Mouse (Mus musculus): Measurements from ENCODE around the gene Sar1b.
"Not testable (repeated sequence)": the region's sequence is repeated elsewhere in the genome, so short reads cannot be mapped to it uniquely, and the experiment has no call there.

Gene Sar1b

DNA sequence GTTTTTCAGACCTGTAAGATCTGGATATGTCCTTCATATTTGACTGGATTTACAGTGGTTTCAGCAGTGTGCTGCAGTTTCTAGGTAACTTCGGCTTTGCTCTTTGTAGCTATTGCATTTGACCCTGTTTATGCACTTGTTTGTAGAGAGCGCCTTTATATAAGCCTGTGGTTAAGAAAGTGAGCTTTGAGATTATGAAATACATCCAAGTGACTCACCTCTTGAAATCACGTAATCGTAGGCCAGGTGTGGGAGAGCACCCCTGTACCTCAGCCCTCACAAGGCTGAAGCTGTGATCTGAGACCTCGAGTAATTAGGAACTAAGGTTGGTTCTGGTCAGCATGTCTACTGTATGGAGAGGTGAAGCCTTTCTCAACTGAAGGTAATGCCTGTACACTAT lies 14.0 kb downstream of the Sar1b start:
- DNase-seq (ENCODE audit: low read depth, low spot score) = no peak

DNA sequence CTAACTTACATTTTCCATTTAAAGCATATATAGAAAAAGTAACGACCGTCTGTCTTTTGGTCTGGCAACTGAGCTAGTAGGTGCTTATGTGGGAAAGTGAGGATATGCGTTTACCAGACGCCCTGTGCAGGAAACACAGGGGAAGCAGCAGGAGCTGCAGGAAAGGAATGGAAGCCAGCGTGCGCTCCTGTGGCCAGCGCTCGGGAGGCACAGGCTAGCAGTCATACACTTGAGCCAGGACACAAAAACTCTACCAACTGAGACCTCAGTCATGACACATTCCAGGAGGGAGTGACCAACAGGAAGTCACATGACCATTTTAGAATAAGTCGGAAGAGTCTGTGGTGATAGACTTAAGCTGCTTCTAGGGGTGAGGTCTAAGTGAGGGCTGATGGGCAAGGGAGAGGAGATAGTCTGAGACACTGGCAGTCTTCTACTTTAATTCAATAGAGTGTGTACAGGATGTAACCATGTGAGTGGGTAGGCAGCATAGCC lies 17.3 kb downstream of the Sar1b start:
- no peak for DNase-seq (ENCODE audit: low read depth, low spot score)

DNA sequence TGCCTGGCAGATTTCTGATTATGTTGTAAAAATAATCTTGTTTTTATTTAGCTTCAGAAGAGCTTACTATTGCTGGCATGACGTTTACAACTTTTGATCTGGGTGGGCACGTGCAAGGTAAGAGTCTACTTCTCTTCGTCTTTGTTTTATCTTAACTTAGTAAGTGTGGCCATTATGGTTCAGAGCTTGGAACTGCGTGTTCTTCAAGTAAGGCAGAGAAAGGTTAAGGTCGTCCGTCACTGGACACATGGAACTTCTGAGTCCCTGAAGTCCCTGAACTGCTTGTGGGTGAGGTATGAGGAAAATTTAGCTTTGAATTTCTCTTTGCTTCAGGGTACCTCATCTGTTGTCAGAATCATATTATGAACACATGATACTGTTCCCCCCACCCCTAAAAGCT lies 19.2 kb downstream of the Sar1b start:
- no peak for DNase-seq (ENCODE audit: low read depth, low spot score)

DNA sequence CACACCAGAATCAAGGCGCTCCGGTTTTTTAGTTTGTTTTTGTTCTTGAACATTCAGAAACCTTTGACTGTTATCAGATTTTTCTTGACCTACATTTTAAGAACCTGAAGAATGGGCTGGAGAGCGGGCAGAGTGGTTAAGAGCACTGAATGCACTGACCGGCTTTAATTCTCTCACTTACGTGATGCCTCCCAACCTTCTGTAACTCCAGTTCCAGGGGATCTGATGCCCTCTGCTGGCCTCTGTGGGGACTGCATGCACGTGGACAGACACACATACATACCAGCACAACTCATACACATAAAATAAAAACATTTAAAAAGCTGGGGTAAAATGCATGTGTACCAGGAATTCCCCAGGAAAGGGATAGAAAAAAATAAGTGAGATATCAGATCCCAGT lies 22.4 kb downstream of the Sar1b start:
- no peak for DNase-seq (ENCODE audit: low read depth, low spot score)

DNA sequence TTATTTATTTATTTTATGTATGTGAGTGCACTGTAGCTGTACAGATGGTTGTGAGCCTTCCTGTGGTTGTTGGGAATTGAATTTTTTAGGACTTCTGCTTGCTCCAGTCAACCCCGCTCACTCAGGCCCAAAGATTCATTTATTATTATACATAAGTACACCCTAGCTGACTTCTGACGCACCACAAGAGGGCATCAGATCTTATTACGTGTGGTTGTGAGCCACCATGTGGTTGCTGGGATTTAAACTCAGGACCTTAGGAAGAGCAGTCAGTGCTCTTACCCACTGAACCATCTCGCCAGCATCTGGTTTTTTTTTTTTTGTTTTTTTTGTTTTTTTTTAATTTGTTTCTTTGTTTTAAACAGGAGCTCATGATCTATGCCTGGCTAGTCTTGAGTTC lies 26.2 kb downstream of the Sar1b start:
- DNase-seq (ENCODE audit: low read depth, low spot score) = not testable (repeated sequence)

DNA sequence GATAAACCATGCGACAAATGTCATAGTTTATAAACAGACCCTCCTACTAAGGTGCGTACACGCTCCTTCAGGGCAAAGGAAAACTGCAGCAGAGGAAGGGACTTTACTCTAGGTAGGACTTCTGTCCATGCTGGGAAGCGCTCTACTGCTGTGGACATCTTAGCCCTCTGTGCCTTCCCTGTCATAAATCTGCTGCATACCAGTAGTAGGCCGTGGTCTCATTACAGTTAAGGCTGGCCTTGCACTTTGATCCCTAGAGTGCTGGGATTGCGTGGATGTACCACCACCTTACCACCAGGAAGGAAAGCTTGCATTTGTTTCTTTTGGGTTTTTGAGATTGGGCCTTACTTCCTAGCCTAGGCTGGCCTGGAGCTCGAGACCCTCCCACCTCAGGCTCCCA lies 27.2 kb downstream of the Sar1b start:
- DNase-seq (ENCODE audit: low read depth, low spot score) = no peak

DNA sequence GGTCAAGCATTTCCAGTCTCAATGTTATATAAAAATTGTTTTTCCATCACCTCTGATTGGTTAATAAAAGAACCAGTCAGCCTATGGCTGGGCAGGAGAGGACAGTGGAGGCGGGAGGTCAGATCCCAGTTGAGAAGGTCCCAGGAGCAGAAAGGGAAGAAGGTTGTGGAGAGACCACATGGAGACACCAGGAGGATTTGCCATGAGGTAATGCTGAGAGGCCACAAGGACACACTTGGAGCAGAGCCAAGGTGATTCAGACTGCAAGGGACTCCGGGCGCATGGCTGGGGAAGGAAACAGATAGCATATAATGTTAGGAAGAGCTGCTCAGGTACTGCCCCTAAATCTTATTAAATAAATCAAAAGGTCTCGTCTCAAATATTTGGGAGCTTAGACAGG lies 32.8 kb downstream of the Sar1b start:
- DNase-seq (ENCODE audit: low read depth, low spot score) = no peak

DNA sequence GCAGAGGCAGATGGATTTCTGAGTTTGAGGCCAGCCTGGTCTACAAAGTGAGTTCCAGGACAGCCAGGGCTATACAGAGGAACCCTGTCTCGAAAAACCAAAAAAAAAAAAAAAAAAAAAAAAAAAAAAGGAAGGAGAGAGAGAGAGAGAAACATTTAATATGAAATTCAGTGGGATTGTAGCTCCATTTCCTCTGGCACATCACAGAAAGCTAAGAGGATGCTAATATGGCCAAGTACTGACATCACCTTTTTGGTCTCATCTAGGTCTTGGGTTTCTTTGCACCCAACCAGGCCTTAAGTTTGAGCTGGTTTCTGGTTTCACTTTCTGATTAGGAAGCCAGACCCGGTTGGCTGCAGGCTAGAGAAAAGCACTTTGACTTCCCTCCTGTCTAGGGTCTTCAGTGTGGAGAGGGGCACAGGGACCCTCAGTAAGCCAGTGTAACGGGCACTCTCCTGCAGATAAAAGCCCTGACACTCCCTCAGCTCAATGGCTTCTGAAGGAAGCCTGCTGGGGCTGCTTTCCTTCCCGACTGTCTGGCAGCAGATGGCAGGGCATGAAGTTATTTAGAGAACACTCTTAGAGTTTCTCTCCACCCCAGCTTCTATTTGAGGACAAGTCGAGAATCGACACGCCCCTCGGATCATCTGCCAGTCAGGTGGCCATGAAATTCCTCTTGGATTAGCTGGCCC lies 37.3 kb downstream of the Sar1b start:
- DNase-seq (ENCODE audit: low read depth, low spot score) = no peak

DNA sequence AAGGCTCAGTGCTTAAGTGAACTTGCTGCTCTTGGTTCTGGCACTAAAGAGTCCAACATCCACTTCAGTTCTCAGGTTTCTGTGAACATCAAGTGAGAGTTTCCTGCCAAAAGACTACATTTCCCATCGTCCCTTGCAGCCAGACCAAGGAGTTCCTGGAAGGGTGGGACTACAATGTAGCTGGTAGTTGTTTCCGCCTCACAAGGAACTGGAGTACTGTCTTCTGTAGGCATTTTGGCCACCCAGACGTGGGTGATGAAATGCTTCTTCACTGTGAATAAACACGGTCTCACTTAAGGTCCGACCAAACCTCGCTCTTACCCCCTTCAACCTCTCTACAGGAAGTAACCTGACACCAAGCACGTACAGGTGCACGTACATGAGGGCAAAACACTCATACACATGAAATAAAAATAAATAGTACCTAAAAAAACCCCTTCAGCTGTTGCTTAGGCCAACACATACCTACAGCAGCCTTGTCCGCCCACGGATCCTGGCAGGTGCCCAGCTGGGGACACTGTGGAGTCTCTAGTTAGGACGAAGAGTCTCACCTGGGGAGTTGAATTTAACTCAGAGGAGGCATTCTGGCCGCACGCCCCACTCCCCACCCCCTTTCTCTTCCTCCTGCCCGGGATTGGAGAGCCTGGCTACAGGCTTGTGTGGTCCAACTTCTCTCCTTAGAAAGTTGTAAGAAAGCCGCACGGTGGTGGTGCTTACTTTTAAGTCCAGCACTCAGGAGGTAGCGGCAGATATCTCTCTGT lies 41.9 kb downstream of the Sar1b start:
- DNase-seq (ENCODE audit: low read depth, low spot score) = peak; percentile 67

DNA sequence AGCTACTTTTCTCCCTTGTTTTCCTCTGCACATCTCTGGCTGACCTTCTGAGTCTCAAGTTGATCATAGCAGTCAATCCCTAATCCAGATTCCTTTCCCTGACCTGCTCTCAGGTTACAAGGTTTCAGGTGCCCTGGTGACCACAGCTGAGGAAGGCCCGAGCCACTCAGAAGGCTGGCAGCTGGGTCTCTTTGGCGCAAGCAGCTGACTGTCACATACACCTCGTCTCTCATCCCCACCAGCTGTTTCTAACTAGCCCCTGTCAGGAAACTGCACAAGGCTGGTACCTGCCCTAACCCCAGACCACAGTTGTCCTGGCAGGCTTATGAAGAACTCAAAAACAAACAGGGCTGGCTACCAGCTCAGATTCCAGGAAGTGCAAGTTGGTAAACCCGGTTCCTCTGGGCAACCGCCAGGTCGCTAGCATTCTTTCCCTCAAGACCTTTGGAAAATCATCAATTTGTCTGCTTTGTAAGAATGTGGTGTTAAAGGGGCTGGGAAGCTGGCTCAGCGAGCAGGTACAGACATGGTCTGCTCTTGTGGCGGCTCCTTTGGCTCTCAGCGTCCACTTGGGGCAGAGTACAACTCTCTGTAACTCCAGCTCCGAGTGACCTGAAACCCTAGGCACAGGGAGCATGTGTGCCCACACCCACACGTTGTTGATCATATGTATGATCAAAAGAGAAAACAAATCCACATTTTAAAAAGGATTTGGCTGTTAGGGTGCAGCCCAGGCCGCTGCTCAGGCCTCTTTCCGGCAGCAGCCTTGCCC lies 43.8 kb downstream of the Sar1b start:
- DNase-seq (ENCODE audit: low read depth, low spot score) = no peak

DNA sequence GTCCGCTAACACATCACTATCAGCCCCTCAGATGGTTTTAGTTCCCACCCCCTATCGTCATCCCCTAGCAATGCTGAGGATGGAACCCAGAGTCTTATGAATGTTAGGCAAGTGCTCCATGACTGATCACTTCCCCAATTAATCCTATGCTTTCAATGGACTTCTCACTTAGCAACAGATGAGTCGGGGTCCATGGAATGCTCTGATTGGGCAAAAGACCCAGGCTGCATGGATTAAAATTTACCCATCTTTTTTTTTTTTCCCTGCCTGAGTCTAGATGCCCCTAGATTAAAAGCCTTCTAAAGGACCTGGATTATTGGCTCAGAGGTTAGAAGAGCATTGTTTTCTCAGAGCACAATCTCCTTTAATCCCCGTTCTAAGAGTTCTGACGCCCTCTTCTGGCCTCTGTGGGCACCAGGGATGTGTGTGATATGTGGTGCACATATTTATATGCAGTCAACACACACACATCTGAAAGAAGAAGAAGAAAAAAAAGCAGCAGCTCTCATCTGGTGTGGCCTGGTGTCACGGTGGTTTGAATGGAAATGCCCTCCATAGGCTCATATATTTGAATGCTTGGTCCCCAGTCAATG lies 46.2 kb downstream of the Sar1b start:
- no peak for DNase-seq (ENCODE audit: low read depth, low spot score)

DNA sequence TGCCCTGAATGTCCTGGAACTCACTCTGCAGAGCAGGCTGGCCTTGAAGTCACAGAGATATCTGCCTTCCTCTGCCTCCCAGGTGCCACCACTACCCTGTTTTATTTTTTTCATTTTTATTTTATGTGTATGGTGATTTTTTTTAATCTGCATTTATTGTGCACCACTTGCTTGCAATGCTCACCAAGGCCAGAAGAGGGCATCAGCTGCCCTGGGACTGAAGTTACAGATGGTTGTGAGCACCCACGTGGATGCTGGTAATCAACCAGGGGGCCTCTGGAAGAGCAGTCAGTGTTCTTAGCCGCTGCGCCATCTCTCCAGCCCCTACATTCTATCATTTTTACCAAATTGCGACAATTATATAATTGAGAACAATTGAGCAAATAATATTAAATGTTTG lies 47.7 kb downstream of the Sar1b start:
- no peak for DNase-seq (ENCODE audit: low read depth, low spot score)

DNA sequence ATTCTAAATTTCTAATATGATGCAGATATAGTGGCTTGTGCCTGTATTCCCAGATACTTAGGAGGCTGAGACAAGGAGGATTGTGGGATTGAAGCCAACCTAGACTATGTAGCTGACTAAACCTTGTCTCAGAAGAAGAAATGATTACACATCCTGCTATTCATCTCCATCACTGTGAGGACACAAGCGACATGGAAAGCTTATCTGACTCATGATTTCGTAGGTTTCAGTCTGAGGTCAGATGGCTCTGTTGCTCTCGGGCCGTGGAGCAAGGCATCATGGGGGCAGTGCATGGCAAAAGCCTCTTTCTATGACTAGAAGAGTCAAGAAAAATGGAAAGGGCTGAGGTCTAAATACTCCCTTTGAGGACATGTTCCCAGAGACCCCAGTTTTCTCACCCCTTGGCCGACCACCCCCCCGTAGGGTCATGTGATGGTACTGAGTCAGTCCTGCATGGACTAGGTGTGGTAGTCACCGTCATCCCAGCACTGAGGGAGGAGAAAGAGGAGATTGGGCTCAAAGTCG lies 48.6 kb downstream of the Sar1b start:
- DNase-seq (ENCODE audit: low read depth, low spot score) = no peak

DNA sequence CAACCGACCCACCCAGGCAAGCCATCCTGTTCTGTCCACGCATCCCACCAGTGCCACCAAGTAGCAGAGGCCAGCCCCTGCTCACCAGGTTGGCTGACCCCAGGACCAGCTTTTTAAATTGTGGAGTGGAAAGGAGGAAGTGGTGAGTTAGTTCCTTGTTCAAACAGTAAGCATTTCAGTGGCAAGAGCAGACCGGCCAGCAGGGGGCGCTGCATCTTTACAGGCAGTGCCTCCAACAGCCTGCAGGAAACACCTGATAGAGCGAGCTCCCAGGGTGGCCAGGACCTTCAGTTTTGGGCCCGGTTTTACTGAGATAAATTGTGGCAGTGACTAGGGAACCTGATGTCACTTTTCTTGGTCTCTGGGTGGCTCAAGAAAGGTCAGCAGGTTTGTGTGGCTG lies 54.3 kb downstream of the Sar1b start:
- no peak for DNase-seq (ENCODE audit: low read depth, low spot score)

DNA sequence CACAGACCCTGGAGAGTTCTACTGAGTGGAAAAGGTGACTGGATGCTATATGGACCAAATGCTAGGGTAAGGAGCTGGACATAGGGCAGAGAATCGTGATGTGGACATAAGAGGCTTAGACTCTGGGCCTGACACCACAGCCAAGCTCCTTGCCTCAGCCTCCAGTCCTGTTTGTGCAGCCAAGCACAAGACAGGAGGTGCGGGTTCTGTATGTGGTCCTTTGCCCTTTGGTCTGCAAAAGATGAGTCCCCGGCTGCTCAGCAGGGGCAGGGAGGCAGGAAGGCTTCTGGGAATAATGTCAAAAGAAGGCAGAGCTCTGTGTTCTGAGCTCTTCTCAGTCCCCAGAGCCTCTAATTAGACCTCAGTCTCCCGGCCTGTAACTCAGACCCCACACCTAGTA lies 55.4 kb downstream of the Sar1b start:
- DNase-seq (ENCODE audit: low read depth, low spot score) = no peak

DNA sequence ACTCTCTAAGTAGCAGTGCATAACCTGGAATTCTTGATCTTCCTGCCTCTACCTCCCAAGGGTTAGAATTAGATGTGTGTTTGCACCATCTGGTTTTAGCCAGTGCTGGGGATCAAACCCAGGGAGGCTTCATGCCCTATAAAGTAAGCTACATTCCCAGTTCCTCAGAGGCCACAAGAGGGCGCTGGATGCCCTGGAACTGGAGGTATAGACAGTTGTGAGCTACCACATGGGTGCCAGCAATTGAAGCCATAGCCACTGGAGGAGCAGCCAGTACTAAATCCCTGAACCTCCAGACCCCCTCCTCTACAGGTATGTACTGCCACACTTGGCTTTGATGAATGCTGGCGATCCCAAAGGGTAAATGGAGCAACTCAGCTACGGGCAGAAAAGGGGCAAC lies 56.5 kb downstream of the Sar1b start:
- DNase-seq (ENCODE audit: low read depth, low spot score) = no peak

DNA sequence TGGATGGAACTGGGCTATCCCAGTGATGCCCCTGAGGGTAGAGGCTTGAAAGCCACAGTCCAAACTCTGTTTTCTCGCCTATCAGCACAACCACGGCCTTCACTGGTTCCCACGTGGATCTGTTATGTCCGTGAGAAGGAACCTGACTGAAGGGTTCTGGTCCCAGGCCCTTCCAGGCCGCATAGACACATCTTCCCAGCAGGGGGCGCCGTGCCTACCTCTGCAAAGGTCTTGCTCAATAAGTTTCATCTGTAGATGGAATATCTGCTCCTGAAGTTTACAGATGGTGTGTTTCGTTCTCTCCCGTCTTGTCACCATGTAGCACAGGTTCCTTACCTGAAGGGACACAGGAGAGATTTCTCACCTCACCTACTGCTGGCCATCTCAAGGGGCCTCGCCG lies 57.4 kb downstream of the Sar1b start:
- DNase-seq (ENCODE audit: low read depth, low spot score) = no peak

DNA sequence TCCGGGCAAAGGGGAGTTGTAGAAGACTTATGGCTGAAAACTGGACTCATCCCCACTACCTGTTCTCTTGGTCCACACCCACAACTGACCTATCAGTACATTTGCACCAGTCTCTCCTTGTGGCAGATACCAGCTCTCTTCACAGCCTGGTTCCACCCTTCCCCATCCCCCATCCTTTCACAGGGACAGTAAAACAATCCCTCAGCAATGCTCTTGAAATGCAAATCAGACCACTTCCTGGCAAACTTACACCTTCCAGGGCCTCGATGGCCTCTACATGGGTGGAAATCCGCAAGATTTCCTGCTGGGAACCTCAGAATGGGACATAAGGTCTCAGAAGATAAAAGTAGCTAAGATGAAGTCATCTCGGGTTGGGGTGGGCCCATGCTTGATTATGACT lies 59.2 kb downstream of the Sar1b start:
- no peak for DNase-seq (ENCODE audit: low read depth, low spot score)

DNA sequence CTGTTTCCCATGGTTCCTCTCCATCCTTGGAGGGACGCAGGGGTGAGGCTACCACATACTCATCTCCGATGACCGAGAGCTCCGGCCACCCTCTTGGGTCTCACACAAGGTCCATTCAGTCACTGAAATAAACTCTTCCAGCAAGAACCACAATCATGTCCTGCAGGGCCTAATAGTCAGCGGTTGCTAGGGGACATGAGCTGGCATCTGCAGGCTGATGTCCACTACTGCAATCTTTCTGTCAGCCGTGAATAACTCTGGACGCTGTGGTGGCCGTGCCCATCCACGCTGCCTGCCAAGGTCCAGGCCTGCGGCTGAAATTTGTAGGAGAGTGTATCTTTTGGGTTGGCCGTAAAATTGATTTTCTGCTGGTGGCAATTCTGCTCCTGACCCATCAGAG lies 59.8 kb downstream of the Sar1b start:
- no peak for DNase-seq (ENCODE audit: low read depth, low spot score)

DNA sequence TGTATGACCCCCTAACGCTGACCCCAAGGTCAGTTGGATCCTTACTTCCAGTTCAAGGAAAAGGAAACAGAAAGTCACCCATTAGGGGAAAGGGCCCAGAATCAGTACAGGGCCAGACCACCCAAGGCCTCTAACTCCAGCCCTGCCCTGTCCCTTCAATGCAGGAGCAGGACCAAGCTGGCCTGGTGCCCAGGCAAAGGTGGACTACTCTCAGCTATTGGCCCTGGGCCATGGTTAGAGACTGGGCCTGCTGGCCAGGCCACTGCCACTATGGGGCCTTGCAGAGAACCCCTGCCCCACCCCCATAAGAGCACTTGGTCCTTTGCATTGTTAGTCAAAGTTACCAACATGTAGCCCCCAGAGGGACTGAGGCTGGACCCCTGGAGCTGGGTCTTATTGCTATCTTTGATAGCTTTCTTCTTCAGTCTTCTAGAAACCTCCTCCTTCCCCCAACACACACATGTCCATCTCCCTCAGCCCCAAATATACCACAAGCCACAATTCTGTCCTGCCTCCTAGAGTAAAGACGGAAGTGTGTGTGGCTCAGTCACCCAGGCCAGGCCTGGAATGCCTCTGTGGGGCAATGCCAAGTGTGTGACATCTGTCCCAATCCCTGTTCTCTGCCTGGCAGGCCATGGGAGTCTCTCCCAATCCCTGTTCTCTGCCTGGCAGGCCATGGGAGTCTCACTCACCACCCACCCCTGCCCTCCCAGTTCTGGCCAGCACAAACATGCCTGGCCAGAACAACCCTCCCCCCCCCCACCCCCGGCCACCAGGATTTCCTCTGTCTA lies 60.7 kb downstream of the Sar1b start:
- no peak for DNase-seq (ENCODE audit: low read depth, low spot score)

DNA sequence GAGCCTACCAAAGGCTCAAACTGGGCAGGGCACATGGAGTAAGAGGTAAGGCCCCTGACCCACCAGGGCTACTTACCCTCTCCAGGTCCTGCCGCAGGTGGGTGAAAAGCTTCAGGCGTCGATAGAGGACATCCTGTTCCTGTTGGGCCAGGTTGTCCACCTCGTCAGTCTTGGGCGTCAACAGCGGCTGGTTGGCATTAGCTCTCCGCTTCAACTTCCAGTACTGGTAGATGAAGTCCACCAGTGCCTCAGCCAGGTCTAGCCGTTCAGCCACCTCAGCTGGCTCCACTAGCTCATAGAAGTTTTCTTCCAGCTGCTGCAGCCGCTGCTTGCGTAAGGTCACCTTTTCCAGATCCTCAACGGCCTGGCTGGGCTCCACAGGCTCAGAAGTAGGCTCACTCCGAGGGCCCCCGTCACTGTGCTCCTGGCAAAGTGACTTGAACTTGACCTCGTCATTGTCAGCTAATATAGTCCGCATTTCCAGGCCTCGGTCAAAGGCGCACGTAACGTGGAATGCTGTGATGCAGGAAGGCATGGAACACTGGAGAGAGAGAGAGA lies 61.5 kb downstream of the Sar1b start:
- DNase-seq (ENCODE audit: low read depth, low spot score) = no peak

Data from brain, embryonic 18.5 days (tissue).